Mouse (Mus musculus) E14TG2a.4 (cell line): ENCODE data around the gene Ntan1.

Source experiments
- CTCF ChIP-seq: conservative IDR thresholded peaks from 2 replicates; pipeline ENCODE4 v1.5.1; 2014; ENCODE audit warnings: low read length
- NANOG ChIP-seq: IDR thresholded peaks from 2 replicates; pipeline ENCODE4 v1.6.1; 2014; ENCODE audit warnings: borderline replicate concordance, low read length, mixed read lengths
- POU5F1 ChIP-seq: IDR thresholded peaks from 2 replicates; pipeline ENCODE4 v1.6.1; 2014; ENCODE audit warnings: low read length, borderline replicate concordance

GRCm38 (mm10) chr16:13853886-13854285, 35.2 kb downstream of the Ntan1 start:
- TF ChIP-seq CTCF, result no peak
- no peak for TF ChIP-seq NANOG
- TF ChIP-seq POU5F1, result no peak
